Mouse (Mus musculus) heart, postnatal 4 days (tissue): ENCODE measurements around the gene Ap1b1. TPM values are rescaled to one million over a fixed set of nuclear protein-coding genes. Genes with fewer than 3 reads are reported as not detected.

Experiments used
- DNase-seq: peaks from one replicate; pipeline ENCODE4 v3.0.0; 2021
- total RNA-seq, 2 experiments: library from RNA; stranded (reverse); gene quantifications; 2 replicates each; pipeline ENCODE4 v1.2.3; 2021

Ap1b1 gene
- total RNA-seq, result 10 to 100 TPM; 45.6 to 45.7 TPM

DNA sequence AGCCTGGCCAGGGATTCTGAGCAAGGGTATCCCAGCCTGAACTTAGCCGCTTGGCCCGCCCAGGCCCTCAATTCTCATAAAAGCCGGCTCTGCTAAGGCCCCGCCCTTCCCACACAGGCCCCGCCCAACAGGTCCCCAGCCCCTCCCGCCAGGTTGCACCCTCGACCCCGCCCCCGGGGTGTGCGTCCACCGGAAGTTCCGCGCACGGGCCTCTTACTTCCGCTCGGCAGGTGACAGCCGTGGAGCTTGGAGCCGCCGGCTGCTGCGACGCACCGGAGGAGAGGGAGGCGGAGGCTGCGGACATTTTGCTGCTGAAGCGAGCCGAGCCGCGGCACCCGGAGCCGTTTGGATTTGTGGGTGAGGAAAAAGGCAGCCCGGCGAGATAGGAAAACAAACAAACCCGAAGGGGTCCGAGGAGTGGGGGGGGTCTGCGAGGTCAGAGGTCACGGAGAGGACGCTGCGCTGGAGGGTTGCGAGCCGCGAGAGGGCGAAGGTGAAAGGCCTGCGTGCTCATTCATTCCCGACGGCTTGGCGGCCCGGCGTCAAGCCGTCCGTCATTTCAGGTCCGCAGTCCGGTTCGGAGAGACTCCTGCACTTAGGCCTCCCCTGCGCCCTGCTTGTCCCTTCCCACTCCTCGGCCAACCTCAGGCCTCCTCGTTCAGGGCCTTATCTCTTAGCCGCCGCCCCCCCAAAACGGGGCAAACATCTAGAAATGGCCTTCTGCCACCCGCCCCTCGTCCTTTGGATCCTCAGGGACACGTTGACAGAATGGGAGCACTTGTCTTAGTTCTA is at the start of gene Ap1b1:
TSS of gene Ap1b1 (plus strand) at position 130 of the 792 bp plus-strand sequence.
- peak; percentile 93 for DNase-seq

GRCm38 (mm10) chr11:4946530-4946929 is 40.1 kb upstream of the Ap1b1 start:
- no peak for DNase-seq

DNA sequence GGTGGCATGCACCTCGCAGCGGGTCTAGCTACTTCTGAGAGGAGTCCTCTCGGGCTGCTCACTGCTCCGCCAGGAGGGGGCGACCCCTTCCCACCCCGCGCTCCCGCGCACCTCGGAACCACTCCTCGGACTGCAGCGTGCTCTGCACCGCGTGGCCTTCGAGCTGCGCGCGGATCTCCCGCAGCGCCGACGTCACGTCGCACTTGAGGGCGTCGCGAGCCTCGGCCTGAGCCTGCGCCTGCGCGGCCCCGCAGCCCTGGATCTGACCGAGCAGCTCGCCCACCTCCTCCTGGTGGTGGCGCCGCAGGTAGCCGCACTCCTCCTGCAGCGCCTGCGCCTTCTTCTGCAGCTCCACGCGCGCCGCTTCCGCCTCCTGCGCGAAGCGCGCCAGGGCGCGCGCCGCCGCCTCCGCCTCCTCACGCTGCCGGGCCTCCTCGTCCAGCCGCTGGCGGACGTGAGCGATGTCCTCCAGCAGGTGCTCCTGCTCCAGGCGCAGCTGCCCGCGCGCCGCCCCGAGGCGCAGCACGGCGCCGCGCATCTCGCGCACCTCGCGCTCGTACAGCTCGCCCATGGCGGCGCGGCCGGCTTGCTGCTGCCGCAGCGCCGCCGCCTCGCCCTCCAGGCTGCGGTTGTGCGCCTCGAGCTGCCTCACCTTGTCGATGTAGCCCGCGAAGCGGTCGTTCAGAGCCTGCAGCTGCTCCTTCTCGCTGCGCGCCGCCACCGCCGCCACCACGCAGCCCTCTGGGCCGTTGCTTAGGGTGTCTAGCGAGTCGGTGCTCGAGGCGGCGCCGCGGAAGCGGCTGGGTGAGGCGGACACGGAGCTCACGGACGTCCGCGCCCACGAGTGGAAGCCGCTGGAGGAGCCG is 39.4 kb upstream of the Ap1b1 start:
- DNase-seq, result peak; percentile 32

DNA sequence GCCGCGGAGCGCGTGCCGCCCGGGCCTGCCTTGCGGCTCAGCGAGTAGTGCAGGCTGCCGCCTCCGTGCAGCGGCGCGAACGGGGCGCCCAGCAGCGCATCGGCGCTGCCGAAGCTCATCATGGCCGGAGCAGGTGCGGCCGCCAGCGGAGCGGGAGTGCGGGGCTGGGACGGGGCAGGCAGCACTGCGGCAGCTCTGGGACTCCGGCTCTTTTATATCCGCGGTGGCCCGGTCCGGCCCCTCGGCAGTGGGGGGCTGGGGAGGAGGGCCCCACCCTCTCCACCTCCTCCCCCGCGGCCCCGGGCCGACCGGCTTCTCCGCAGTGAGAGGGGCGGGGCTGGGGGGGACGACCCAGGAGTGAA is 38.8 kb upstream of the Ap1b1 start, which contains the start of gene Nefh:
TSS of gene Nefh (minus strand) at position 252 of the 362 bp plus-strand sequence.
- DNase-seq, result no peak

GRCm38 (mm10) chr11:4948792-4949191 is 37.8 kb upstream of the Ap1b1 start:
- DNase-seq, result no peak

DNA sequence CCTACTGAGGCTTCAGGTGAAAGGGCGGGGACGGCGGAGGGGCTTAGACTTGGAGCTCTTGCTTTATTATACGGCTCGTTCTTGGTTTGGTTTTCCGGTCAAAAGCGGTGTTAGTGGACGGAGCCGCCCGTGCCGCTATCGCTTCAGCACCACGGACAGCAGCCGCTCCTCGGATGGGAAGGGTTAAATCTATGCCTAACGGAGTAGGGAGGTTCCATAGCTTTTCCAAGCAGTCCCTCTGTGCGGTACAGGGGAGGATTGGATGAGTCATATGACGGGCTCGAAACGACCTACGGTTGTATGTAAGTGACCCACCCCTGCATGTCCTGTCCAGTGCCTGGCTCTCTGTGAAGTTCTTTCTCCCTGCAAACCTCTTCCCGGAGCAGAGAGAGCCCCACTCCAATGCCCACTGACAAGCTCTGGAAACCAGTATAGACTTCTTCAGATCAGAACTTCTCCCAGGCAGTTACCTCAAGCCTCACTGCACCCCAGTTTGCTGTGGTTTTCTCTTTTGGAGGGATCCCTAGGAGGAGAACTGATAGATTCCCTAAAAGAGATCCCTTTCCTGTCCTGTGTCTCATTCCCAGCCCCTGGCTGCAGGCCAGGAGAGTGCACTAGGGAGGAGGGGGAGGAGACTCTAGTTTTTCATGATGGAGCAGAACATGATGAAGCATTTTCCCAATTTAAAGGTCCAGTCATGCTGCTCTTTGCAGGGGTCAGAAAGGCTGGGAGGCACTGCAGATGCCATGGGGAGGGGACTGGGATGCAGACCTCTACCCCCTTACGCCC is 37.2 kb upstream of the Ap1b1 start:
- DNase-seq, result peak; percentile 79

GRCm38 (mm10) chr11:4953401-4953800 is 33.2 kb upstream of the Ap1b1 start:
- no peak for DNase-seq

GRCm38 (mm10) chr11:4953918-4954317 is 32.7 kb upstream of the Ap1b1 start:
- no peak for DNase-seq

GRCm38 (mm10) chr11:4963099-4963808 is 23.4 kb upstream of the Ap1b1 start:
- peak; percentile 7 for DNase-seq

- DNase-seq, result no peak
Measured at GRCm38 (mm10) chr11:4966325-4966724, 20.3 kb upstream of the Ap1b1 start.

DNA sequence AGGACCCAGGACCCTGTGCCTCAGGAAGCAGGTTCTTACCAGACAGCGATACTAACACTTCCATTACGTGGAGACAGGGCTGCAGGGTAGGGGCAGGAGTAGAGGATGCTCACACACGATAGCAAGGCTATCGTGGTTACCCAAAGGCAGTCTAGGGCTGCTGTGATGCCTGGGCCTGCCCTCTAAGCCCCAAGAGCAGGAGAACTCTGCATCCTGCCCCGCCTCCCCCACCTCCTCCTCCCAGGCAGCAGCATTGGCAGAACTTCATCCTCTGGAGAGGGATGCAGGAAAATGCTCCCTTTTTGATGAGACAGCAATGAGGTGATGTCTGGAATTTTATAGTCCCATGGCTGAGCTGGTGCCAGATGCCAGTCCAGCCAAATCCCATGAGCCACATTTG is 19.7 kb upstream of the Ap1b1 start:
- no peak for DNase-seq

DNA sequence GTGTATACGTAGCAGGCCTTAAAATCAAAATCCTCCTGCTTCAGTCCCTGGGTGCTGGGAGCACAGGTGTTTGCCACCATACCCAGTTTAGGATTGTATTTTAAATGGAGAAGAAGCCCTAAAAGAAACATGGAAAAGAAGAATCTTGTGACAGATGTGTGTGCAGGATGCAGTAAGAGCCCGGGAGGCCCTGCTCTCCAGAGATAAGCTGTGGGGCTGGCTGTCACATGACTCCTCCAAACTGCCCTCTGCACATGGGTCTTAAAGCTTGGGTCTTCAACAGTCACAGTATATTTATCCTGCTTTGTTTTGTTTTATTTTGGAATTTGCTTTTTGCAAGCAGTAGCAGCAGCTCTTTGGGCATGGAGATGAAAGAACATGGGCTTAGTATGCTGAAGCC is 19.1 kb upstream of the Ap1b1 start:
- no peak for DNase-seq

GRCm38 (mm10) chr11:4968376-4968775 is 18.2 kb upstream of the Ap1b1 start:
- DNase-seq, result peak; percentile 32

DNA sequence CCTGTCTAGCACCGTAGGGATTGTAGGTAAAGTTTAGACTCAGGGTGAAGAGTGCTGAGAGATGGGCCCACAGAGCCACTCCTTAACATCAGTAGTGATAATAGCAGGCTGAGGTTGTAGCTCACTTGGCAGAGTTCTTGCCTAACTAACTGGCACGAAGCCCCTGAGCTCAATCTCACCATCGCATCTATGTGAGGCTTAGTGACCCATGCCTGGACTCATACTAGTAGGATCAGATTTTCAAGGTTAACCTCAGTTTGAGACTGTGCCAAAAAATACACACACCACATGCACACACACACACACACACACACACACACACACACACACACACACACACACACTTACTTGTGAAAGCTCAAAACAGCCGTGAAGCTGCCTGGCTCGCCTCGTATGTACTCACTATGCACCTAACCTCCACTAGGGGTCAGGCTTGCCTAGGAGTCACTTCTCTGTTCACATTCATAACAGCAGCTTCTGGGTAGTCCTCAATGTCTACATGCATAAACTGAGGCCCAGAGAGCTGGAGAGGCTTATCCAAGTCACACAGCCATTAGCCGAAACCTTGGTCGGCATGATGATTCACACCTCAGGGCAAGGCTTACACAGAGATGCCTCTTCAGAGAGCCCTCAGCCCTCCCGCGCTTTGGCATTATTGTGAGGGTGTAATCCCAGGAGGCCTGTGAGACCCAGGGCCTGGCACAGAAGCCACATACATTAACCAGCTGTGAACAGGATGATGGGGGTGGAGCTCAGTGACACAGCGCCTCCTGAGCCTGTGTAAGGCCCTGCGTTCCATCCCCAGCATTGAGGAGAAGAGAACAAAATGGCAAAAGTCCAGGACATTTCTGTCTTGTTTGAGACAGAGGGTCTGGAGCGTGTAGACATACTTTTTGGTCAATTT is 13.4 kb upstream of the Ap1b1 start:
- DNase-seq, result peak; percentile 61

- DNase-seq, result no peak
Measured at GRCm38 (mm10) chr11:4973871-4974256, 12.8 kb upstream of the Ap1b1 start.

DNA sequence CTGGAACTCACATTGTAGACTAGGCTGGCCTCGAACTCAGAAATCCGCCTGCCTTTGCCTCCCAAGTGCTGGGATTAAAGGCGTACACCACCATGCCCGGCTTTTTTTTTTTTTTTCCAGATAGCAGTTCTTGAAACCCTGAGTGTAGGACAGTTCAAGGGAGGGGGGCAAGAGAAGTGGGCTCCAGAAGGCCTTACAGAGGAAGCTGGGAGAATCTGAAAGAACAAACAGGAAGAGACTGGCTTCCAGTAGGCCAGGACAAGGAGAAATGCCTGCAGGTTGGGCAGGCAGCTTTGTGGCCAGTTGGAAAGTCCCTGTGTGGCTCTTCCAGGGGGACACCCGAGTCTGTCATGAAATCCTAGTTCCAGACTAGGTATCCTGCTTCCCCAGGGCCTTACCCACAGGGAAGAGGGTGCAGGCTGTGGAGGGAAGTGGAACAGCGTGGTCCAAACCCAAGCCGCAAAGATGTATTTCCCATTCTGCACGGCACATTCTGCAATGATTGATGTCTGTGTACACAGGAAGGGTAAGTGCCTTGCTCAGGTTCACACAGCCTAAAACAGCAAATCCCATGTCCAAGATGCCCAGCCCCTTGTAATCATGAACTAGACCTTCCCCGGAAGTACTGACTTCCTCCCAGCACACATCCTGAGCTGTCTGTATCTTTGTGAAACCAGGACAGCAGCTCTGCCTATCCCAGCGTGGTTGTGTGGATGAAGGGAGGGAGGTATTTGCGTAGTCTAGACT is 12.1 kb upstream of the Ap1b1 start:
- no peak for DNase-seq

GRCm38 (mm10) chr11:4975623-4976022 is 11.0 kb upstream of the Ap1b1 start:
- DNase-seq, result peak; percentile 83

- no peak for DNase-seq
Measured at GRCm38 (mm10) chr11:4983010-4983409, 3.6 kb upstream of the Ap1b1 start.

DNA sequence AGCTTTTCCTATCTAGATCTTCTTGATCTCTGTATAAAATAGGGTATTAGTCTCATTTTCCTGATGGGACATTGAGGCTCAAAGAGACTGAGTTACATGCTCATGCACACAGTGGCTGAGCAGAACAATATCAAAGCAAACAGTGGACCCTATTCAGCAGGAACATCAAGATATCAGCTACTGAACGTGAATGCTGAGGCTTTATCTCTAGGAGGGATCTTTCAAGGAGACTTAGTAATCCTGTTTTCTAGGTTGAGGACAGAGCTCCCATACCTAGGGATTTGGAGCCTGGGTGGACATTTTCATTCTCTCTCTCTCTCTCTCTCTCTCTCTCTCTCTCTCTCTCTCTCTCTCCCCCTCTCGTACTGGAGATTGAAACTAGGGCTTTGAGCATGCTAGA is 3.1 kb upstream of the Ap1b1 start:
- no peak for DNase-seq

DNA sequence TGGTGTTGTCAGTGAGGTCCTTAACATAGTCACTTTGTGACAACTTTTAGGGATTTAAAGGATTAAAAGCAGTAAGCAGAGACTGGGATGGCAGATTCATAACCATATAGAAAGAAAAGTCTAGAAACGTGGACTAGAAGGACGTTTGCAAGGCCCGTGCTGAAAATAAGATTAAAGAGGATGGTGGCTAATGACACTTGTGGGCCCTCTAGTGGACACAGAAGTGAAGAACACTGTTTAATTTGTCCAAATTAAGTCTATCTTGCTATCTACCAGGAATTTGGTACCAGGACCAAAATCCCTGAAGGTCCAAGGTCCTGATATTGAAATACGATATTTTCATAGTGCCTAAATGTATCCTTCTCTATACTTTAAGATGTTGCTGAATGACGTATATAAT is 2.4 kb upstream of the Ap1b1 start:
- peak; percentile 32 for DNase-seq
